Mouse (Mus musculus): ENCODE data around the gene Aoc1. TPM values are rescaled to one million over a fixed set of nuclear protein-coding genes. Genes with fewer than 3 reads are reported as not detected.
A peak's percentile ranks its signal among the peaks of the same experiment; 100 is the strongest.

Aoc1 gene
- total RNA-seq, 2 experiments from 2014 or later: 0.12 to 0.17 TPM

DNA sequence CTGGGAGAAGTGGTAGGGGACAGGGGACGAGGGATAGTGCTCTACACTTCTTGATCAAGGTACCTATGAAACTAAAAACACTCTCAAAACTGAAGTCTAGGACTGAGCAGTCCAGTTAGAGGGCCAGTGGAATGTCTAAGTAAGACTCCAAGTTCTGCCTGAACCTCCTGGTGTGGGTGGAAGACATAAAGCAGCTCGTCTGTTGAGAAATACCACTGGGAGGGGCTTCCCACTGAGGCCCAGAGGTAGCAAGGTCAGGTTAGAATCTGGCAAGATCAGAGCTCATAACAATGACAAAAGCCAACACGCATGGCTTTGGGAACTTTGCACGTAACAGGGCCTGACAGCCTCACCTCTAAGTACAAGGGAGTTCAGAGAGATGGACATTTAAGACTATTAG, 30.7 kb downstream of the Aoc1 start:
- no peak for ATAC-seq (replicated peaks; ENCODE audit: poor library complexity)

DNA sequence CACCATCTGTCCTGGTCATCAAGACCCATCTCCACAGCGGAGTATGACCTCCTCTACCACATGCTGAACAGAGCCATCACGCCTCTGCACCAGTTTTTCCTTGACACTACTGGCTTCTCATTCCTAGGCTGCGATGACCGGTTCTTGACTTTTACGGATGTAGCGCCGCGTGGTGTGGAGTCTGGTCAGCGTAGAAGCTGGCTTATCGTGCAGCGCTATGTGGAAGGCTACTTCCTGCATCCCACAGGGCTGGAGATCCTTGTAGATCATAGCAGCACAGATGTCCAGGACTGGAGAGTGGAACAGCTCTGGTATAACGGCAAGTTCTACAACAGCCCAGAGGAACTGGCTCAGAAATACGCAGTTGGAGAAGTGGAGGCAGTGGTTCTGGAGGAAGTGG, 32.9 kb downstream of the Aoc1 start:
- no peak for ATAC-seq (replicated peaks; ENCODE audit: poor library complexity)

DNA sequence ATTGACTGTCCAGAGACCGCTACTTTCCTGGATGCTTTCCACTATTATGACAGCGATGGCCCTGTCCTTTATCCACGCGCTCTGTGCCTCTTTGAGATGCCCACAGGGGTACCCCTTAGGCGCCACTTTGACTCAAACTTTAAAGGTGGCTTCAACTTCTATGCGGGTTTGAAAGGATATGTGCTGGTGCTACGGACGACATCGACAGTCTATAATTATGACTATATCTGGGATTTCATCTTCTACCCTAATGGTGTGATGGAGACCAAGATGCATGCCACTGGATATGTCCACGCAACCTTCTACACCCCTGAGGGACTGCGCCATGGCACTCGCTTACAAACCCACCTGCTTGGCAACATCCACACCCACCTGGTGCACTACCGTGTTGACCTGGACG, 33.7 kb downstream of the Aoc1 start:
- ATAC-seq (replicated peaks; ENCODE audit: poor library complexity): no peak

DNA sequence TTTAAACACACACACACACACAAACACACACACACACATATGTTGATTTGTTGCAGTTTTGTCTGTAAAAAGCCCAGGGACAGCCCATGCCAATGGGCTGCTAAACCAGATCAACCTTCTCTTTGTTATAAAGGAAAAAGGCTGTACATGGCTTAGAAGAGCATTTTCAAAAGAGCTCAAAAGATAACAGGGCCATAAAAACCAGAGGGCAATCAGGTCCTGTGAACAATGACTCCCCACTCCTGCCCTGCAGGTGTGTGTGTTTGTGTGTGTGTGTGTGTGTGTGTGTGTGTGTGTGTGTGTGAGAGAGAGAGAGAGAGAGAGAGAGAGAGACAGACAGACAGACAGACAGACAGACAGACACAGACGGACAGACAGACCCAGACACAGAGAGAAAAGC, 36.5 kb downstream of the Aoc1 start:
- ATAC-seq (replicated peaks; ENCODE audit: poor library complexity): no peak

DNA sequence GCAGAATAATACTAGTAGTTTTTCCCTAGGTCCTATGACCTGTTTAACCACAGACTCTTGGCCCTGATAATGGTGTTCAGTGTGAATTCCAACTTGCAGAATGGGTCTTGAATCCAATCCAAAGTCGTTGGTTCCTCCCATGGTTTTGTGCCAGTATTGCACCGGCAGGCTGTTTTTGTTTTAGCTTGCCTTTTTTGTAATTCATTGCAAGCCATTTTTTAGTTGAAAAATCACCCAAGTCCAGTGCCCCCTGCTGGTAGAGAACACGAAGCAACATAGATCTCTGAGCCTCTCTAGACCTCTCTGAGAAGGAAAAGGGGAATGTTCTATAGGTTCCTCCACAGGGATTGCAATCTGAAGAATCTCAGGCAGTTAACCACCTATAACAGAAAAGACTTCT, 39.3 kb downstream of the Aoc1 start:
- ATAC-seq (replicated peaks; ENCODE audit: poor library complexity): 0 out of 2 replicates have a peak, but pooled peaks have one; percentile 26

DNA sequence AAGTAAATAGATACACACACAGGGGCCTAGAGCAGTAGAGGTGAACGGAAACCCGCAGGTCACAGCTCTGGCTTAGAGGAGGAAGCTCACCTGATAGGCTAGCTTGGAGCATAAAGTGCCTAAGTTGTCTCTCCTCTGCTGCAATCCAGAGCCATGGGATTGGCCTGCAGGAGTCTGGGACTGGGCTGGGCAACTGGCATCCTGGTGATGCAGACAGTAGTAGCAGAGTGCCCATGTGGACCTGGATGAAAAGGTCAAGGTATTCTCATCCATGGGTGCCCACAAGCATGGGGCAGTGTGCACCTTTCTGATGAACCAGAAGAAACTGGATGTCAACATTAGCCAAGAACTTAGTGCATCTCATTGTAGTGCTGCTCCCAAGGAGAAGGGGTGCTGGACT, 40.9 kb downstream of the Aoc1 start:
- ATAC-seq (replicated peaks; ENCODE audit: poor library complexity): no peak

DNA sequence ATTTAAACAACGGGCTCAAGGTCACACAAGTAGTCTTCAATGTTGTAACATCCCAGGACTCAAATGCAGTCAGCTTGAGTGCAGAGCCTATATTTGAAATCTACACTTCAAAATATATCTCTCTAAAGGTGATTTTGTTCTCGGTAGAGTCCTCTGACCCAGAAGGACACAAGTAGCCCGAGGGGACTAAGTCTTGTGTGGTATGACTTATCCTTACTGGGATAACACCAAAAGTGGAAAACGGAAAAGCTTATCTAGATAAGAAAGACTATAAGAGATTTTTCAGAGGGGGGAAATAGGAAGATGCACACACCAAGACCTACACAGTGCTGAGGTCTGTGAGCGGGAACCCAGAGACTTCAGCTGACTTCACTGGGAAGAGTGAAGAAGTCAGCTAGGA, 56.9 kb downstream of the Aoc1 start, which contains the start of gene 1600015I10Rik:
TSS of gene 1600015I10Rik (plus strand) at position 301 of the 400 bp plus-strand sequence.
- no peak for ATAC-seq (replicated peaks; ENCODE audit: poor library complexity)

DNA sequence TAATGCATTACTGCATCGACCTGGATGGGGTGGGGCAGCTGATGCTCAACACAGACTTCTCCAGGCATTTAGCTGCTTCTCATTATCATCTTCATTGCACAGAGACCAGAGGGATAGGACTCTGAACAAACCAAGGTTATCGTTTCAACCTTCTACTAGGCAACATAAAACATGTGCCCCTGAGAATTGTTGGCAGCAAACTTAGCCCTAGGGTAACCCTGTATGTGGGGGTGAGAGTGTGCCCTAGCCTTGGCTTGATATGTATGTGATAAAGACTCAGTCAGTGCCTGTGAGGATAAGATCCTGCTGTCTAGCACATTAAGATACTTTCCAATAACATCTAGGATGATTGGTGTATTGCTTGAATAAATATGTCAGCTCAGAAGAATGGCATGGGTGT, 76.9 kb downstream of the Aoc1 start:
- ATAC-seq (replicated peaks; ENCODE audit: poor library complexity): no peak

DNA sequence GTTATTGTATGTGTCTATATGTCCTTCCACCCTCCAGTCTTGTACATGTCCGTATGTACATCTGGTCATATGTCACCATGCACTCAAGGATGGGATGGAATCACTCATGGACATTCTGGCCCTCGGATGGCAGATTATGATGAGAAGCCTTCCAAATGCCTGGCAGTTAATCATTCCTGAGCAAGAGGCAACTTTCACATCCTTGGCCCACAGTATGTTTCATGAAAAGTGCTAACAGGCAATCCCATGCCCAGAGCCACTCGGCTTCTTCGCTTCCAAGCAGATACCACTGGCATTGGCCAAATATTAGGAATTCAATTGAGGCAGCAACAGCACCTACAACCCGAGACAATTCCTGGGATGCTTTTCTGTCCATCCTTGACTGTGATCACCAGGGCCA, 78.0 kb downstream of the Aoc1 start:
- no peak for ATAC-seq (replicated peaks; ENCODE audit: poor library complexity)

DNA sequence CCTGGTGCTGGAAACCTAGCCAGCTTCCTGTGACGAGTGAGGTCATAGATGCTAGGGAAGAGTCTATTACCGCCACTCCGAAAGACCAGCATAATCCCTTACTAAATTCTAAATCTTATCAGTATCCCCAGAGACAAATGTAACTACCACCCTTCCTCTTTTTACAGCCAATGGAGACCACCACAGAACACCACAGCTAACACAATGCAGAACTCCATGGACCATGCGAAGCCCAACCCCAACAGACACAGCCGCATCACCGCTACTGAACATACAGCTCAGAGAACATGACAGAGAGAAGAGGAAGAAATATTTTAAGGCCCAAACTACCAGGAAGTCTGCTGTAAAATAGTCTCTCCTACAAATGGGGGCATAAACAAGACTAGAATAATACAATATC, 78.9 kb downstream of the Aoc1 start:
- ATAC-seq (replicated peaks; ENCODE audit: poor library complexity): peak; percentile 81

DNA sequence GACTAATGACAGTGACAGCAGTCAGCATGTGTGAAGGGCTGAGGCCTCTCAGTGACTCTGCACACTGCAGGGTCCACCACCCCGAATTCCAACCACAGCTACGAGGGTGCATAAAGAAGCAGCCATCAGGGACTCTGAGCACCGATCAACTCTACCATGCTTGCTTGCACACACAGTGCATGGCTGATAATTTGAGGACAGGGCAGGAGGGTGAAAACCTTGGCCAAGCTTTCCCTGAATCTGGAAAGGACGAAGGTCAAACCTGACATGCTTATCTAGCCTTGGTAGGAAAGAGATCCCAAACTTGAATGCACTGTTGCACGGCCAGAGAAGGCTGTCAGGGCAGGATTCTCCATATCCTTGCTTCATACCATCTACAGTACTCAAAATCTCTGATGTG, 80.5 kb downstream of the Aoc1 start:
- no peak for ATAC-seq (replicated peaks; ENCODE audit: poor library complexity)

DNA sequence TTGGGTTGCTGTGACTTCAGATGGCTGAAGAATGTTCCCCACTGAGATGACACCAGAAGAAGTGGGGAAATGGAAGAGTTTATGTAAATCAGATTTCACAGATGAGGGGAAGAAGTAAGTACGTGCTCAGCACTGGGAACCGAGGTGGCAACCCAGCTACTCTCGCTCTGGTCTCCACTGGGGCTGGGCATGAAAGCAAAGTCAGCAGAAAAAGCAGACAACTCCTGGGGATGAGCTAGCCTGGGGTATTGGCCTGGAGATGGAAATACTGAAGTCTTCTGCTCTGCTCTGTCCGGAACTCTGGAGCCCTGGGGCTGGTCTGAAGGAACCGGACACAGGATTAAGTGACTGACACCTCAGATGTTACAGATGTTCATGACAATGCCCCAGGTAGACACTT, 81.5 kb downstream of the Aoc1 start:
- no peak for ATAC-seq (replicated peaks; ENCODE audit: poor library complexity)

DNA sequence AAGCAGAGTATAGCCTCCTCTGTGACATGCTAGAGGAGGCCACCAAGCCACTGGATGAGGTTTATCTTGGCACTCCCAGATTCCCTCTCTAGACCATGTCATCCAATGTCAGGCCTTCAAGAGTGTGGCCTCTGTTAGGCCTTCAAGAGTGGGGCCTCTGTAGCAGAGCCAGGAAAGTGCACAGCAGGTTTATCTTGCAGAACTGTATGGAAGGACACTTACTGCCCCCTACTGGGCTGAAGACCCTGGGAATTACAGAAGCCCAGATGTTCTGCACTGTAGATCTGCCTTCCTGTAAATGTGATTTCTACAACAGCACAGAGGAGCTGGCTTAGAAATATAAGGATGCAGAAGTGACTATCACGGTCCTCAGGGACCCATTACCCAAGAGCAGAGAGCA, 82.2 kb downstream of the Aoc1 start:
- peak; percentile 42; the same call in 1 of the 2 replicates for ATAC-seq (replicated peaks; ENCODE audit: poor library complexity)

DNA sequence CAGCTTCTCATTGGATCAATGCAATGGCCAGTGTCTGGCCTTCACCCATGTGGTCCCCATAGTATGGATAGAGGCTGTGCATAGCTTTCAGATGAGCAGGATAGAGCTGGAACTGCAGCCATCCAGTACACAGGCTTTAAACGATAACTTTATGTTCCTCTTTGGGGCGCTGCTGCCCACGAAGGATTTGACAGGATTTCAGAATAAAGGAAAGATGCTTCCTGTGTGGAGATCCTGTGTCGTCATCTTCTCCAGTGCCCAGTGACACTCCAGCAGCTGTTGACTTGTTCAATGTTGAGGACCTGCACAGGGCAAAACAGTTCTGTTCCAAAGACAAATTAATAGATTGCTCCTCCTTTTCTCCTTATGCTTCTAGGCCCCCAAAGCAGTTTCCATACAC, 84.1 kb downstream of the Aoc1 start:
- peak; percentile 60 for ATAC-seq (replicated peaks; ENCODE audit: poor library complexity)

DNA sequence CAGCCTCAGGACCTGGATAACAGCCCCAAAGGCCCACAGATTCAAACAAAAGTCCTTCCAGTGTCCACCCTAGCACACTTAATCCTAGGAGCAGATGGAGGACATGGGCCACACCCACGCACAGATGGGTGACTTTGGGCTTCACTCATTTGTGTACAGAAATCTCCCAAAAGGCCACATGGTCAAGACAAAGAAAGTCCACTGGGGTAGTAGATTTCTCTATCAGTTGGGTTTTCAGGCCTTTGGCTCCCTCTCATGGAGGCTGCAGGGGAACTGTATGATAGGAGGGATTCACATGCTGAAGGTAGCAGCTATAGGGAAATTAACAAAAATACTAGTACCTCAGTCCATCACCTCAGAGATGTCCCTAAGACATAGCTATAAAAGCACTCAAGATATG, 85.4 kb downstream of the Aoc1 start:
- ATAC-seq (replicated peaks; ENCODE audit: poor library complexity): 0 out of 2 replicates have a peak, but pooled peaks have one; percentile 26

Other genes starting within 250 kb of the Aoc1 start
- 0.07 and 0.64 TPM in 2 replicates for gene AI854703, start 246.1 kb upstream of the Aoc1 start, total RNA-seq (2015)
- 0.08 and 0.61 TPM in 2 replicates for gene AI854703, start 246.1 kb upstream of the Aoc1 start, total RNA-seq (2017)
- gene Gimap8, start 225.7 kb upstream of the Aoc1 start, total RNA-seq (2015): 0.27 and 1.1 TPM in 2 replicates
- 0.50 and 2.0 TPM in 2 replicates for gene Gimap8, start 225.7 kb upstream of the Aoc1 start, total RNA-seq (2017)
- 10.7 and 14.5 TPM in 2 replicates for gene Gimap9, start 196.8 kb upstream of the Aoc1 start, total RNA-seq (2015)
- gene Gimap9, start 196.8 kb upstream of the Aoc1 start, total RNA-seq (2017): 17.2 and 29.9 TPM in 2 replicates
- 0.39 and 1.7 TPM in 2 replicates for gene Gimap4, start 188.3 kb upstream of the Aoc1 start, total RNA-seq (2015)
- gene Gimap4, start 188.3 kb upstream of the Aoc1 start, total RNA-seq (2017): 2.9 and 3.1 TPM in 2 replicates
- 2.5 and 6.7 TPM in 2 replicates for gene Gimap6, start 164.7 kb upstream of the Aoc1 start, total RNA-seq (2015)
- gene Gimap6, start 164.7 kb upstream of the Aoc1 start, total RNA-seq (2017): 3.5 and 15.6 TPM in 2 replicates
- not detected in 2 replicates for gene Gm28053, start 154.3 kb upstream of the Aoc1 start, total RNA-seq (2015)
- 20.7 and 26.7 TPM in 2 replicates for gene Gm28053, start 154.3 kb upstream of the Aoc1 start, total RNA-seq (2017)
- gene Gimap7, start 154.3 kb upstream of the Aoc1 start, total RNA-seq (2015): 0.22 TPM in 1 of 2 replicates, not detected in the other
- 0.29 and 1.3 TPM in 2 replicates for gene Gimap7, start 154.3 kb upstream of the Aoc1 start, total RNA-seq (2017)
- gene Gimap1, start 133.8 kb upstream of the Aoc1 start, total RNA-seq (2015): 1.2 and 5.1 TPM in 2 replicates
- gene Gimap1, start 133.8 kb upstream of the Aoc1 start, total RNA-seq (2017): 3.7 and 9.1 TPM in 2 replicates
- 0.07 and 1.1 TPM in 2 replicates for gene Gimap5, start 126.7 kb upstream of the Aoc1 start, total RNA-seq (2015)
- 0.08 and 2.0 TPM in 2 replicates for gene Gimap5, start 126.7 kb upstream of the Aoc1 start, total RNA-seq (2017)
- 0.12 and 0.62 TPM in 2 replicates for gene Gimap3, start 102.0 kb upstream of the Aoc1 start, total RNA-seq (2015)
- 0.61 TPM in 1 of 2 replicates, not detected in the other for gene Gimap3, start 102.0 kb upstream of the Aoc1 start, total RNA-seq (2017)
- 33.2 and 39.1 TPM in 2 replicates for gene Tmem176a, start 32.0 kb upstream of the Aoc1 start, total RNA-seq (2015)
- gene Tmem176a, start 32.0 kb upstream of the Aoc1 start, total RNA-seq (2017): 22.1 and 27.5 TPM in 2 replicates
- 90.6 and 115 TPM in 2 replicates for gene Tmem176b, start 31.4 kb upstream of the Aoc1 start, total RNA-seq (2015)
- 84.2 and 92.0 TPM in 2 replicates for gene Tmem176b, start 31.4 kb upstream of the Aoc1 start, total RNA-seq (2017)
- gene 1600015I10Rik, start 57.0 kb downstream of the Aoc1 start, total RNA-seq (2015): not detected in 2 replicates
- gene 1600015I10Rik, start 57.0 kb downstream of the Aoc1 start, total RNA-seq (2017): not detected in 2 replicates
- not detected in 2 replicates for gene Doxl2, start 102.1 kb downstream of the Aoc1 start, total RNA-seq (2015)
- not detected in 2 replicates for gene Doxl2, start 102.1 kb downstream of the Aoc1 start, total RNA-seq (2017)
- gene Svs1, start 114.0 kb downstream of the Aoc1 start, total RNA-seq (2015): not detected in 2 replicates
- not detected in 2 replicates for gene Svs1, start 114.0 kb downstream of the Aoc1 start, total RNA-seq (2017)
- 0.32 TPM in 1 of 2 replicates, not detected in the other for gene Gpnmb, start 163.7 kb downstream of the Aoc1 start, total RNA-seq (2015)
- 0.25 TPM in 1 of 2 replicates, not detected in the other for gene Gpnmb, start 163.7 kb downstream of the Aoc1 start, total RNA-seq (2017)
- gene Malsu1, start 200.9 kb downstream of the Aoc1 start, total RNA-seq (2015): 35.0 and 48.5 TPM in 2 replicates
- gene Malsu1, start 200.9 kb downstream of the Aoc1 start, total RNA-seq (2017): 25.6 and 37.8 TPM in 2 replicates

All from megakaryocyte progenitor cell, adult 5-6 weeks (primary cell).